Comparison of ENCODE assay signal across 15 mouse cellular contexts in genomic region chr2:172619168-172619567, GRCm38 (mm10).
"Had no signal": no experiment of that assay in that cellular context is flagged by ENCODE, and none has a peak within 500 bp of the region (broad histone marks: within the 10 kb centered on the region; RNA-seq: fewer than 3 reads in every experiment).

No protein-coding gene starts in this region.

- H3K4me2 ChIP-seq: limb, embryonic 12.5 days; limb, embryonic 15.5 days; liver, embryonic 11.5 days; lung, embryonic 15.5 days; midbrain, embryonic 11.5 days had no signal

- ATAC-seq: liver, postnatal 0 days had no signal

- H3K4me3 ChIP-seq: limb, embryonic 12.5 days; limb, embryonic 15.5 days; lung, embryonic 15.5 days had no signal

- H3K36me3 ChIP-seq: limb, embryonic 12.5 days; limb, embryonic 15.5 days; lung, embryonic 15.5 days had no signal

- H3K27ac ChIP-seq: kidney, postnatal 0 days; limb, embryonic 12.5 days; limb, embryonic 15.5 days; liver, embryonic 14.5 days; lung, embryonic 15.5 days; stomach, postnatal 0 days had no signal

- DNase-seq: kidney, adult 2 months; kidney, postnatal 36 days; left cerebral cortex, postnatal 4 days; liver, postnatal 0 days; lung, postnatal 10 days; lung, postnatal 36 days; midbrain, embryonic 14.5 days had no signal

- H3K9me3 ChIP-seq: limb, embryonic 12.5 days; limb, embryonic 15.5 days; lung, embryonic 15.5 days had no signal

- H3K9ac ChIP-seq: limb, embryonic 12.5 days; limb, embryonic 15.5 days; liver, embryonic 14.5 days; liver, postnatal 0 days; lung, embryonic 15.5 days had no signal
